Mouse (Mus musculus): Measurements from ENCODE around the gene Syt16.
A peak's percentile ranks its signal among the peaks of the same experiment; 100 is the strongest.

Syt16 gene

DNA sequence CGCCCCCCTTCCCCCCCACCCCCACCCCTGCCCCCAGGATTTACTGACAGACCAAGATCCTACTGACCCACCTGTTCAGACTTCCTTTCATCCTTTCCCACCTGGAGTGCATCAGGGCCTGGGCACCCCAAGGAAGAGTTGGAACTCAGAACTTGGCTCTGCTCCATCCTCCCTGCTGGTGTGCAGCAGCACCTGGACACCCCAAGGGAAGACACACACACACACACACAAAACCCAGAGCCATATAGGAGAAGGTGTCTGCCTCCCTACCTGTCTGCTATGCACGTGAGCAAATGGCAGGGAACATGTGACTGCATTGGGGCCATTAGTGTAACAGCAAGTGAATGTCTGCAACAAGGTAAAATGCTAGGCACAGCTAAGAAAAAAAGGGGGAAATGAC is 317.8 kb downstream of the Syt16 start:
- DNase-seq (ENCODE audit: low spot score in 2 of 2), result no peak

DNA sequence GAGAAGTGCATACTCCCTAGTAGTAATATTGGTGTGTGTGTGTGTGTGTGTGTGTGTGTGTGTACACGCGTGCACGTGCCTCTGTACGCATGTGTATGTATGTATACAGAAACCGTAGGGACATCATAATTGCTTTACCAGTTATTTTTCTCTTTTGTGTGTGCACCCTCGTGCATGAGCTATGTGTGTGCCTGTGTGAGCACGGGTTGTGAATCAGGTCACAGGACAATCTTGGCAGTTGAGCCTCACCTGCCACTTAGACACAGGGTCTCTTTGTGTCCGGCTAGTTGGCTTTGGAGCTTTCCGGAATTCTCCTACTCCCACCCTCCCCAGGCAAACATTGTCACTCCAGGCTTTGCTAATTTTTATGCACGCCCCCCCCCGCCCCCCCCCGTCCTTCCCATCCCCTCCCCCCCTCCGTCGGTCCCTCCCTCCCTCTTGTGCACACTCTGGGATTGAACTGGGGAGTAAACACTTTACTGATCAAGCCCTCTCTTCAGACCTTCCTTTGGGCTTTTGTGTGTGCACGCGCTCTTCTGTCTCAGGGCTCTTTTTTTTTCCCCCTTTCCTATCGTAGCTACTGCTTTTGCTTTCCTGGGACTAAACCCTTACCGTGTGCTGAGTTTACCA is 319.0 kb downstream of the Syt16 start, which contains the start of gene Gm11042:
Gm11042 (minus strand) TSS at position 51 of the 630 bp plus-strand sequence.
- no peak for DNase-seq (ENCODE audit: low spot score in 2 of 2)

DNA sequence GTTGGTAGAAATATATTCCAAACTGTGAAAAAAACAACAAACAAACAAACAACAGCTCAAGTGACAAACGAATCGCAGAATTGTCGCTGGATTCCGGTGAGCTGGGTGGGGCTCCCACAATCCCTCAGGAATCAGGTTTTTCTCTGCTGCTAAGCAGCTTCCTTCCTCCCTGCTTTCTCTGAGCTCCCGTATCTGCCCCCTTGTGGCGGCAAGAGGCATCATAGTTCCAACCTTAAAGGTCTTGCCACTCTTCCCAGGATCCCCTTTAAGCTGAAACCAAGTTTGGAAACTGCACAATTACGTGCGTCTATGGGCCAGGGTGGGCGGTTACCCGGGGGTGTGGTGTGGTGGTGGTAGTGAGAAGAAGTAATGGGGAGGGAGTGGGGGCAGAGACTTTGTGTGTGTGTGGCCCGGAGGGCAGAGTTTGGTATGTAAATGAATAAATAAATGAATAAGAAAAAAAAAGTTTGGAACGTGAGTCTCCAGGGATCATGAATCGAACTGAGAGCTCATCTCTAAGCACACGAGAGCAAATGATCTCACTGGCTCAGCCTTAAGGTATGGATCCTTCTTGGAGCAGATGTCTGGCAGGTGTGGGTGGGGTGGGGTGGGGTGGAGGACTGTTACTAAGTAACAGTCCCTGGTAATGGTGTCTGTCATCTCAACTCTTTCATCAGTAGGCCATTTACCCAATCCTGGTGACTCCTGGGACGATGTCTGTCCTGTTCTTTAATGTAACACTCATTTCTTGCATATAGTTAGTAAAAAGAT is 319.7 kb downstream of the Syt16 start:
- peak; percentile 70 to 74 for DNase-seq (ENCODE audit: low spot score in 2 of 2)

DNA sequence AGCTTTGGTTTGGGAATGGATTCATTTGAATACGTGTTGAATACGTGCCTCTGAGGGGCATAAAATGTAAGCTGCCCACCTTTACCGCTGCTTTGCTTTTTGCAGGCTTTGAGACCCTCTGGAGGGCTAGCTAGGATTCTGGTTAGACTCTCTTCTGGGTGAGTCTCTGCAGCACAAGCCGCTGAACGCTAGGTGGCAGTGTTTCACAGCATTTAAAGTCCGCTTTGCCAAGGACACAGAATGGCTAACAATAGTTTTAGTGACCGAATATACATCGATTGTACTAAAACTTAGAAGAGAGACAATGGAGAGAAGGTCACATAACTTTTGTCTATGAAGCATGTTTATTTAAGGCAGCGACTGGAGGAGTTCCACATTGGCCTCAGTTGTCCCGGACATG is 322.9 kb downstream of the Syt16 start:
- DNase-seq (ENCODE audit: low spot score in 2 of 2), result peak in 1 of 2 experiments; percentile 71

DNA sequence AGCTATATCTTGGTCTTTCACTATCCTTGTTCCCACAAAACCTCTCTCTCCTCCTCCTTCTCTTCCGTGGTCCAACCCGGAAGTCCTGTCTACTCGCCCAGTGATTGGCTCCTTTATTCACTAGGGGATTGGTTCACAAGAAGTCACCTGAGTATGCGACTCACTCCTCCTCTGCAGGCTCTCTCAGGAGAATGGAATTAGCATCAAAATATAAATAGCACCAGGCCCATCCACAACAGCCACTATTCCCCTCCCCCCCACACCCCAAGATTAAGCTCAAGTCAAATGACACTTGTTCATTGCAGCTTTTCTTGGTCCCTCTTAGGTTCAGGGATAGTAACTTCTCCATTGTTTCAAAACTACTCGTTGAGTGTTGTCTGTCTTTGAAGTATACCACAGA is 324.5 kb downstream of the Syt16 start:
- DNase-seq (ENCODE audit: low spot score in 2 of 2), result no peak
